Mouse (Mus musculus) gastrocnemius, postnatal 10 days (tissue): ENCODE measurements around the gene Cfap99. TPM values are rescaled to one million over a fixed set of nuclear protein-coding genes. Genes with fewer than 3 reads are reported as not detected.

ENCODE experiments used
- DNase-seq: peaks from one replicate; pipeline ENCODE4 v3.0.0; 2021; ENCODE audit warnings: mixed read lengths
- total RNA-seq, 2 experiments: library from RNA; stranded (reverse); gene quantifications; 2 replicates each; pipeline ENCODE4 v1.2.3; 2021

Cfap99 gene
- total RNA-seq, 2 experiments from 2014 or later = 0.12 TPM; not detected in 1

DNA sequence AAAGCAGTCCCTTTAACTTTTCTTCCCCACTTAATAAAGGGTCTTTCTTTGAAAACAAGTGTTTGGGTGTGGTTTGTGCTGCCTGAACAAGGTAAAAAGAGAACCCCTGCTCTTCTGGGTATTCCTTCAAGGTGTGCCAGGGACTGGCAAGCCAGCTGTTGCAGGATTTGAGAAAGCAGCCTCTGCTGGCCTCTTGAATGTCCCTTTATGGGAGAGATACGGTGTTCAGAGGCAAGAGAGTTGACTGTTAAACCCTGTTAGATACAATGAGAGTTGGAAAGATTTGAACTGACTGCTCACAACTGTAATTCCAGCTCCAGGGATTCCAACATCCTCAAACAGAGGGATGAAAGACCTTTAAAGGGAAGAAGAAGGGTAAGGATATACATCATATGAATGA, 45.7 kb downstream of the Cfap99 start:
- no peak for DNase-seq

DNA sequence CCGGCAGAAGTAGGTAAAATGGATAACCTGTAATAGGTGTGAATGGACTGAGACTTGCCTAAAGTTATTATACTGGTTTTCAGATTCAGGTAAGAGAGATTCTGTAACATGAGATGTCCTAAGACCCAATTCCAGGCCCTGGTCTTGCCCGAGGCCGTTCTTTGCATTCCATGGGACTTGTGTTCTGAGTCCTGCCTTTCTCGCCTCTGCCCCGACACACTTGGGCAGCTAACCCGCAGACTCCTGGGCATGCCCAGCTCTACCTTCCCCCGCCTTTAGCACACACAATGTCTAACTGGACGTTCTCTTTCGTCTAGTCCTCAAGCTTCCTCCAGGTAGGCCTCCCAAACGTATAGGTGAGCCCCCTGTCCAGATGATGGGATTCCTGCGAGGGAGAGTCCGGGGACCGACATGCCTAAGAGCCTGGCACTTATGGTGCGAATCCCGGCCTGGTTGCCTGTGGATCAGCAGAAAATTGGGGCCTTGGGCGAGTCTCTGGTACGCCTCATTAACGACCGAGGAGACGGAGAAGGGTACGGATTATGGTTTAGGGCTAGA, 47.2 kb downstream of the Cfap99 start:
- DNase-seq = no peak

DNA sequence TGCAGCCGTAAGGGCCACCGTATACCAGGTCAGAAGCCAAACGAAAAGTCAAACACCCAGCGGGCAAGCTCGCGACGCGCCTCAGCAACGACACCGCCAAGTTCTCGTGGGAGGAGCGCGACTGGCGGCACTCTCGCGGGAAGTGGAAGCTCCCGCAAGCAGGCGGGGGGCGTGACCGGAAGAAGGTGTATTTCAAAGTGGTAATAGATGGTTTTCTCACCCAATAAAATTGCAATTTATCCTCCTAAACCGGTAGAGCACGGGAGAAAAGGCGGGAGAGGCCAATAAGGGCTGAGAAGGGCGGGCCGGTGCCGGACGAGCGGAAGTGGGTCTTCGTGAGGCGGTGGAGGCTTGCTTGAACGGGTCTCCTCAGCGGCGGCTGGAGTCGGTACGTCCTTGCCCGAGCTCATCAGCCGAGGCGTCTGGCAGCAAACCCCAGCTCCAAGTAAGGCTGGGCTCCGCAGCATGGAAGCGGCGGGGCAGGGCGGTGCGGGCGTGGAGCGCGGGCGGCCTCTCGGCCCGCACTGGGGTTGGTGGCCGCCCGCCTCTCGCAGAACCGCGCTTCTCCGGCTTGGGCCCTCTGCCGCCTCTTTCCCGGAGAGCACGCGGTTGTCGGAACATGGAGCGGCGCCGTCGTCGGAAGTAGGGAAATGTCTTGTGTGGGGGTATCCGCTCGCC, 47.8 kb downstream of the Cfap99 start, which contains the start of gene Rnf4:
Gene Rnf4, plus strand, starts transcription at position 193 of the 678 bp plus-strand sequence.
- peak; percentile 96 for DNase-seq

DNA sequence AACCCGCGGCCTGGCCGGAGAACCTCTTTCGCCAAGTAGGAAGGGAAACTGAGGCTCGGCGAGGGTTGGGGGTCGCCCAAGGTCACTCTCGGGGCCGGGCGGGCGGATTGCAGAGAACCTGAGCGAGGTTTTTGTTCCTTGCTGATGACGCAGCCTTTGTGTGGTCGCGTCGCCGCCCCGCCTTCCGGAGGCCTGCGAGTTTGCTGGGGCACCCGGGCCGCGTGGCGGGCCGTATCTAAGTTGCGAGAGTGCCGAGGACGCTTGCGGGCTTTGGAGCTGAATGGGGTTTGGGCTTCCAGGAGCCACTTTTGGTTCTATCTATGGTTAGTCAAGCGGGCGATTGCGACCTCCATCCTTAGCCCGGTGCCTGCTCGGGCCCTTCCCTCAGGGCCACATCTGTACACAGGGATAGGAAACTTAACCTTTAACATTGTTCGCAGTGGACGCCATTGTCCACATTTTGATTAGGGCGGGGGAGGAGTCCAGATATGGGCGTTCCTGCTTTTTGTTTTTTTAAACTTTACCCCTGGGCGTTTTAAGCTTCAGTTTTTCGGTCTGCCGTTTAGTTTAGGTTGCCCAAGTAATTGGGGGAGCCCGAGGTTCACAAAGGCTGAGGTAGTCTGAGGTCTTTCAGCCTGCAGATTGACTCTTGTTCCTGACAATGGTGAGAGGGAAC, 48.5 kb downstream of the Cfap99 start:
- peak; percentile 53 for DNase-seq

DNA sequence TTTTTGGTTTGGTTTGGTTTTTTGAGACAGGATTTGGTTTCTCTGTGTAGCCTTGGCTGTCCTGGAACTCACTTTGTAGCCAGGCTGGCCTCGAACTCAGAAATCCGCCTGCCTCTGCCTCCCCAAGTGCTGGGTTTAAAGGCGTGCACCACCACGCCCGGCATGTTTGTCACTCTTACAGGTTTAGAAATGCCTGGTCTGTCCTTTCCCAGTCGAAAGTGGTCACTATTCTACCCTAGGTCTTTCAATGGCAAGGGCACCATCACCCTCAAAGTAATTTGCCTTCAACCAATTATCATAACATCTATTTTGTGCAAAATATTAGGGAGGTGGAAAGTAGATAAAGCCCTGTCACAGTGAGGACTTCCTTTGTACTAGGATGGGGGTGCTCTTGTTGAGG, 51.8 kb downstream of the Cfap99 start:
- no peak for DNase-seq

DNA sequence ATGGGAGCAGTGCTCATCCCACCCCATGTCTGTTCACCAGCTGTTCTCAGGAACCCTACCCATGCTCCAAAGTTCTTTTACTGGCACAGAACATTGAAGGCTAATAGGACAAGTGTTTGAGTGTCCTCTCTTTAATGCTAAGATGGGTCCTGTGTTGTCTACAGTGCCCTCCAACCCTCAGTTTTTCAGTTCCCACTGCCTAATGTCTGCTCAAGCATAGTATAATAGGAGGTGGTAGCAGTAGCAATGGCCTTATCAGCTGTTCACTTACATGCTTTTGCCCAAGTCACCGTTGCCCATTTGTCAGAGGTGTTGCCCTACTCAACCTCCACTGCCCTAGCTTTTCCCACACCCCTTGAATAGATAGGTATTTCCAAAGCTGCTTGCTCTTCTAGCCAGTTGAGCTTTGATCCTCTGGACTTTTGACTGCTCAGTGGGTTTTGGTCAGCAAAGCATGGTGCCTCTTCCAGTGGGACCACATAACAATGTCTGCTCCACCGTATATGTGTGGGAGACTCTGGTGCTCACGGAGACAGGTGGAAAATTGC, 63.8 kb downstream of the Cfap99 start:
- no peak for DNase-seq

DNA sequence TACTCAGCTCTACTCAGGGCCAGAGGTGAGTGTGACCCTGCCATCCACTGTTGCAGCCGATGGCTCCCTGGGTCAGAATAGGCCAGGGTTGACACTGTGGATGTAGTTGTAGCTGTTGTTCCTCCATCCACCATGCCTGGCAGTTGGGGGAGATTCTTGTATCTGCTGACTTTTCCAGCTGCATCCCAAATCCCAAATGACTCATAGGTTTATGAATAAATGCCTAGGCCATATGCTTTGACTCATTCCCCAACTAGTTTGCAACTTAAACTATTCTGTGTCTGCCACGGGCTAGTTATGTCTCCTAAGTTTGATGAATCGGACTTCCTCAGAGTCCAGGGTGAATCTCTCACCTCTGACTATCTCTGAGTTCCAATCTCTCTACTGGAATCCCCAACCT, 71.9 kb downstream of the Cfap99 start:
- no peak for DNase-seq

DNA sequence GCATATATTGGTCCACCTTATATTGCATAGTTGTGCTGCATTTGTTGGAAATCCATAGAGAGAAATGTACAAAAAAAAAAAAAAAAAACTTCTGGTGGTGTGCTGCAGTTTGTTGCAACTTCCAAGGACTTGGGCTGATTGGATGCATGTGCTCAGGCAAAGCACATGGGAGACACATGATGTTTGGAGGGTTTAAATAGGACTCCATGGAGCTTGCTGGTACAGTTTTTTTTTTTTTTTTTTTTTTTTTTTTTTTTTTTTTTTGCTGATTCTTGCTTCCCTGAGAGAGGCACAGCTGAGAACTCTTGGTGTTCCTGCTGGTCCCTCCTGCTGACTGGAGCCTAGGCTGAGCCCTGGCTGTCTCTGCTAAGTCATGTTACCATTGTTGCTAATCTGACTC, 74.7 kb downstream of the Cfap99 start:
- no peak for DNase-seq

DNA sequence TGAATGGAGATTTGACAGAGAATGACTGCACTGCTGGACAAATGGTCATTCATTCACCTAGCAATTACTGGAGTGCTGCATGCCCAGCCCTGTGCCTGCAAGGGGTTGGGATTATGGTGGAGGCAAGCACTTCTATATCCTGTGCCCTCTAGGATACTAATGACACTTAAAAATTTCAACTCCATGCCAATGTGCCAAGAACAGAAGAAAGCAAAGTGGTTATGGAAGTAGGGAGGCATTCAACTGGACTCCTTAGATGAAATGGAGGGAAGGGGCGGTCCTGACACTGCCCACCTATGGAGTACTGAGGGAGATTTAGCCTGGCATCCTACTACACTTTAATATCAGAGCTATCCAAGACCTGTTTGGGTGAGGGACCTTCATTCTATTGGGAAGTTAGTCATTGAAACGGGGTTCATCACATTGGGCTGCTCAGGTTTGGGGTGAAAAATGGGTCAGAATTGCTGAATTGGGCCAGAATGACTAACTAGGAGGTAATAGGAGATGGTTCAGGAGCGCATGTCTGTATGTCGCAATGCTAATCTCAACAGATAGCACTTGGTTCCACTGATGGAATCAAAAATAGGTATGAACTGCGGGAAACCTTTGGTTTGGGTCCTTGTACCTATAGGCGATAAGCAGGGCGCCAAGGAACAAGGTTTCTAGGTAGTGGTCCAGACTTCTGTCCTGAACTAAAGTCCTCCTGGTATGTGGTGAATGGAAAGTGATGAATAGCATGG, 80.3 kb downstream of the Cfap99 start:
- DNase-seq = no peak

DNA sequence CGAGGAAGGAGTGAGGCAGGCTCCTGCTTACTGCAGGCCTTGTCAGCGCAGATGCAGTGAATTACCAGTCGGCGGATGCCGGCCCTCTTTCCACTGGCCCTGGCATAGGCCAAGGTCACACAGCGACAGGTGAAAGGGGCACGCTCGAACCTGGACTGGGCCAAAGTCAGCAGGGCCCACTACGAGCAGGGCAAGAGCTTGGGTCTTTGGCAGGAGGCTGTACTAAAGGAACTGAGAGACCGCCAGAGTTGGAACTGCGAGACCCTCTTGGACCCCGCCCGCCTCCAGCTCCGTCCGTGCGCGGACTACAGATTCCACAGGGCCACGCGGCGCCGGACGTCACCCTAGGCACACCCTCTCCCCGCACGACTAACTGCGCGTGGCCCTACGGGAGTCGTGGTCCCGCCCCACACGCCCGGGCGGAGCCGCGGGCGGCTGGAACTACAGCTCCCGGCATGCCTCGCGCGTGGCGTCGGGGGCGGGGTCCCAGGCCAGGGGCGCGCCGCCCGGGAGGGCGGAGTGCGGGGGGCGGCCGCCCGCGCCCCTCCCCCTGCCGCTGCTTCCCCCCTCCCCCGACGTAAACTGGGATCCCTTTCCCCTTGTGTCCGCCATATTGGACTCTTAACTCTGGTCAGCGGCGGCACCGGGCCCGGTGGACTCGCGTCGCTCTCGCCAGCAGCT, 81.1 kb downstream of the Cfap99 start, which contains the start of gene Fam193a:
Gene Fam193a, plus strand, starts transcription at position 593 of the 681 bp plus-strand sequence.
- DNase-seq = peak; percentile 98

DNA sequence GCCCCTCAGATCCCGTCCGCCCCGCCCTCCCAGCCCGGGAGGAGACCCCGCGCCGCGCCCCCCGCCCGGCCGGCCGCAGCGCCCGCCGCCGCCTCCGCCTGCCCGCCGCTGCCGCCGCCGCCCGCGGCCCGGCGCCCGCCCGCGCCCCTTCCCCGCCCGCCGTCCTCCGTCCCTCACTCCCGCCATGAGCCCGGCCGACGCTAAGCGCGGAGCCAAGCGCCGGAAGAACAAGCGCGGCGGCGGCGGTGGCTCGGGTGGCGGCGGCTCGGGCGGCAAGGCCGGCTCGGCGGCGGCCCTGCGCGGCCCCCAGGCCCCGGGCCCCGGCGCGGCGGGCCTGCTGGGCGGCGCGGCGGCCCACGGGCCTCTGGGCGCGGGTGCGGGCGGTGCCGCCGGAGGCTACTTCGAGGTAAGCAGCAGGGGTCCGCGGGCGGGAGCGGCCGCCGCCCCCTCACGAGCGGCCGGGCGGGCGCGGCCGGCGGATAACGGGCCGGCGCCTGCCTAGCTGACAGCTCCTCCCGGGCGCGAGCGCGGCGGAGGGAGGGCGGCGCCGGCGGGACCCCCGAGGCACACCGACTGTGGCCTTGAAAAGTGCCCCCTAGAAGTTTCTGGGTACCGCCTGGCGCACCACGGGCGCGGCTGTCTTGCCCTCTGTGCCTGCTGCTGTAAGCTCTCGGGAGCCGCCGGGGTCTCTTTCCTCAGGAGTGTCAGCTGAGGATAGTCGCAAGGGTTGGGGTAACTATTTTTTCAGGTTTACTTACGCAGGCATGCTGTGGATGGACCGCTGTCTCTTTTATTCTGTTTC, 81.8 kb downstream of the Cfap99 start:
- no peak for DNase-seq

DNA sequence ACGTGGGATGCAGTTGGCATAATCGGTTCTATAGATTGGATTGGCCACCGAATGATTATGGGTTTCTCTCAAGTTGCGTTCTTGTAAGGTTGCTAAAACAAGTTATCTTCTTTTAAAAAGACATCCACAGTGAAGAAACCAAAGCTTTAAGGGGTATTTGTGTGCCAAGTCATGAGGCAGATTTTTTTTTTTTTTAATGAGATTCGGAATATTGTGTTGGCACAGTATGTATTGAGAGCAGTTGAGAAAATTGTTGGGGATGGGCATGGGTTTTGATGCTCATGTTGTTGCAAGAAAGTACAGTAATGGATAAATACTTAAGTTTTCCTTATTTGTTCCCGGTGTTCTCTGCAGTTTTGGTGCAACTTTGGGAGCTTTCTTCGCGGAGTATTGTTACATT, 82.4 kb downstream of the Cfap99 start:
- no peak for DNase-seq

DNA sequence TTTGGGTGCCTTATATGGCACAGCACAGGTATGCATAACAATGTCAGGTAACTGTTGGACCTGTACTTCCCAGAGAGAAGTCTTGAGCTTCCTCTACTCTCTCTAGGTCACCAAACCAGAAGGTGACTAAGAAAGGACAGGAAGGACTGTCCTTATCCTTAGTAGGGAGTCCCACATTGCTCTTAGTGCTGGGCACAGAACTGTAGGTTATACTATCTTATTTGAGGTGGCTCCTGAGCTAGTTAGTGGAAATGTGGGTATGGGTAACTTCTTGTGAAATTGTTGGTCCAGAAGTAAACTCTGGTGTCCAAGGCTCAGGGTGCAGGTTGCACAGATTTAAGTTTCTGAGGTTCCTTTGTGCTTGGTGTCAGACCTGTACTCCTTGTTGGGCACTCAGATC, 83.7 kb downstream of the Cfap99 start:
- no peak for DNase-seq

DNA sequence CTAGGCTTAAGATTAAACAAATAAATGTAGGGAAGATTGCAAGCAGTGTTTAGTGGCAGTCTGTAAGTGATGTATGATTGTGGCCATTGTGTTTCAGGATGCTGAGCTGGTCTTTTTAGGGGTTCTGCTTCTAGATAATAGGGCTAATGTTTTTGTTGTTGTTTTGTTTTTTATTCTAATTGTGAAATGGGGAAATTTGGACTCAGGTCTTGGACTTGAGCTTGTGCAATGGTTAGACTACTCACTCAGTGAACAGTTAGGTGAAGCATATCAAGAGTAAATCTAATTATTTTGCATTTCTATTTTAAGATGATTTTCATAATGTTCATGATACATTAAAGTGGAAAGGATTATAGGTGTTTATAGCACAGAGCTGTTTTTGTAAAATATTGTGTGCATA, 84.1 kb downstream of the Cfap99 start:
- DNase-seq = no peak

Other genes starting within 250 kb of the Cfap99 start
- 1 to 10 TPM; 1.2 to 1.8 TPM for gene Poln, start 119.2 kb upstream of the Cfap99 start, total RNA-seq
- 1 to 10 TPM; 5.0 to 5.8 TPM for gene Haus3, start 119.1 kb upstream of the Cfap99 start, total RNA-seq
- 10 to 100 TPM; 57.0 to 58.8 TPM for gene Mxd4, start 100.9 kb upstream of the Cfap99 start, total RNA-seq
- gene Zfyve28, start 151 bp upstream of the Cfap99 start, total RNA-seq = 1 to 10 TPM; 1.1 to 1.5 TPM
- gene Rnf4, start 47.7 kb downstream of the Cfap99 start, total RNA-seq = 10 to 100 TPM; 38.8 to 42.8 TPM
- gene Fam193a, start 81.3 kb downstream of the Cfap99 start, total RNA-seq = 10 to 100 TPM; 19.6 to 26.6 TPM
- gene Tnip2, start 225.4 kb downstream of the Cfap99 start, total RNA-seq = 1 to 10 TPM; 3.3 to 6.0 TPM
- 1 to 10 TPM; 3.3 to 6.2 TPM for gene Sh3bp2, start 237.2 kb downstream of the Cfap99 start, total RNA-seq